Mouse (Mus musculus) cerebellum, adult 18-20 months (tissue): ENCODE data around the gene Cenph.
"Not testable (repeated sequence)": the region's sequence is repeated elsewhere in the genome, so short reads cannot be mapped to it uniquely, and the experiment has no call there.

ENCODE experiments used
- DNase-seq, 2 experiments: peaks; one replicate each; pipeline ENCODE4 v3.0.0; 2021

Gene Cenph

DNA sequence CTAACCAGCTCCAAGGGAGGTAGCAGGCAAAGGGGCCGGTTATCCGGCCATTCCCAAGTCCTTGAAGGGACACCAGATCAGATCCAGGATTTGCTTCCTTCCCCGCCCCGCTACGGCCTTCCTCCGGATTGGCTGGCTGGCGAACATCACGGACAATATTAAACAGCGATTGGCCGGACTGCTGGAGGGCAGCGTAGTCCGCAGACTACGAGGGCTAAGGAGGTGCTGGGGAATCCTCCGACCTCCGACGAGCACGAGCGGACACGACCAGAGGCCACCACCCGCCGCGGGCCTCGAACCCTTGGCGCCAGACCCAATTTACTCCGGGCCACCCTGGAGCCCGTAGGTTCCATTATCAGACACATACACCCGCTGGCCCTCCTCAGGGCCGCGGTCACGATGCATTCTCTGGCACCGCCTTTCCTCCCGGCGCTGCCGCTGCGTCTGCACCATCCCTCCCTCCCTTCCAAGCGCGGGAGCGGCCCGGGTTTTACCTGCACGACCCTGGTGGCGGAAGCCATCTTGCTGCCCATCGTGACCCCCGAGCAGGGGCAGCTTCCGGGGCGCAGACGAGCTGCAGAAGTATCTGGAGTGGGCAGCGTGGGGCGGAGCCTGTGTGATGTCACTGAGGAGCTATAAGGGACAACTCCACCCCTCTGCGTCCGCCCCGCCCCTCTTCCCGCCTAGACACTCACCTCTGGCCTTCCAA lies 31.5 kb downstream of the Cenph start, which contains the start of gene Mrps36:
Gene Mrps36 (minus strand): TSS at position 624 of the 709 bp plus-strand sequence.
- peak; percentile 95 to 98 for DNase-seq

DNA sequence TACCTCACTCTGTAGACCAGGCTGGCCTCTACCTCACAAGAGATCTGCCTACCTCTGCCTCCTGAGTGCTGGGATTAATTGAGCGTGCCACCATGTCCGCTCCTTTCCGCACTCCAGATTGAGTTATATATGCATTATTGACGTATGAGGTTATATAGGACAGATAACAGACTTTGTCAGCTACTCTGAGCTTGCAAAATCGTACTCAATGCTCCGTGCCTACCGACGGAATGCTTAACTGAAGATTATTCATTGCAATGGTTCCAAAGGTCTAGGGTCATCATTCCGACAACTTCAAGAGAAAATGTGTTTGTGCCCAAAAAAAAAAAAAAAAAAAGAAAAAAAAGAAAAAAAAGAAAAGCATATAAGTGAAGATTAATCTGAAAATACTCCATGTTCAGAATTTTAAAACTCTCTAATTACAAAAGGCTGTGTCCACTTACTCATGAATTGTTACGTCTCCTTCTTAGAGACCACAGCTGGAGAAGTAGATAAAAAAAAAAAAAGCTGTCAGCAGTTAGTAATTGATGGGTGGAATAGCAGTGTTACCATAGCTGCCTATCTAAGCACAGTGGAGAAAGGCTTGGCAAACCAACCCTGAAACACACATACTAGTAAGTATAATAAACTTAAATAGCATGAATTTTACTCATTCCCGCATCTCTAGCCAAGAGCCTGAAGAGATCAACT lies 32.2 kb downstream of the Cenph start:
- peak in 1 of 2 experiments; percentile 15 for DNase-seq

- DNase-seq, result peak; percentile 8 to 13
Observed at GRCm38 (mm10) chr13:100742831-100743230, 32.9 kb downstream of the Cenph start.

GRCm38 (mm10) chr13:100732756-100733155 lies 42.9 kb downstream of the Cenph start:
- DNase-seq, result no peak

DNA sequence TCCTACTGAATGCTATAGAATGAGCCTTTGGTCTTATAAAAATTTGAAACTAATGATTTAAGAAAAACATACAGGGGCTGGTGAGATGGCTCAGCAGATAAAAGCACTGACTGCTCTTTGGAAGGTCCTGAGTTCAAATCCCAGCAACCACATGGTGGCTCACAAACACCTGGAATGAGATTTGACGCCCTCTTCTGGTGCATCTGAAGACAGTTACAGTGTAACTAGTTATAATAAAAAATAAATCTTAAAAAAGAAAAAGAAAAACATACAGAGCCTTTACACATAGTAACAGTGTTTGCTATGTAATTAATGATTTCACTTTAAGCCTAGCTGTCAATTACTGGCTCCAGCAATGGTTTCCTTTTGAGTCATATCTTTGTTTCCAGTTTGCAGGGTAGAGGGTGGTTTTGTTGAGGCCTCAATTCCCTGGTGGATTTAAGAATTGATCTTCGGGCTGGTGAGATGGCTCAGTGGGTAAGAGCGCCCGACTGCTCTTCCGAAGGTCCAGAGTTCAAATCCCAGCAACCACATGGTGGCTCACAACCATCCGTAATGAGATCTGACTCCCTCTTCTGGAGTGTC lies 44.1 kb downstream of the Cenph start:
- not testable (repeated sequence) for DNase-seq

- DNase-seq, result peak; percentile 92 to 95
Observed at GRCm38 (mm10) chr13:100730861-100731176, 44.9 kb downstream of the Cenph start, which contains the start of gene Cdk7. TSS of gene Cdk7 (minus strand) at chr13:100730939.

GRCm38 (mm10) chr13:100730153-100730860 lies 45.4 kb downstream of the Cenph start:
- DNase-seq, result peak; percentile 19 to 20

DNA sequence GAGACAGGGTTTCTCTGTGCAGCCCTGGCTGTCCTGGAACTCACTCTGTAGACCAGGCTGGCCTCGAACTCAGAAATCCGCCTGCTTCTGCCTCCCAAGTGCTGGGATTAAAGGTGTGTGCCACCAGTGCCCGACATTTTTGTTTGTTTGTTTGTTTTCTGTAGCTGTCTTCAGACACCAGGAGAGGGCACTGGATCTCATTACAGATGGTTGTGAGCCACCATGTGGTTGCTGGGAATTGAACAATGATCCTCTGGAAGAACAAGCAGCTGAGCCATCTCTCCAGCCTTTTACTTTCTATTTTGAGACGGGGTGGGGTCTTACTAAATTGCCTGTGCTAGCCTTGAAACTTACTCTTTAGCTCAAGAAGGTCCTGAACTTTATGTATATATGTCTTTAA lies 47.2 kb downstream of the Cenph start:
- not testable (repeated sequence) for DNase-seq

DNA sequence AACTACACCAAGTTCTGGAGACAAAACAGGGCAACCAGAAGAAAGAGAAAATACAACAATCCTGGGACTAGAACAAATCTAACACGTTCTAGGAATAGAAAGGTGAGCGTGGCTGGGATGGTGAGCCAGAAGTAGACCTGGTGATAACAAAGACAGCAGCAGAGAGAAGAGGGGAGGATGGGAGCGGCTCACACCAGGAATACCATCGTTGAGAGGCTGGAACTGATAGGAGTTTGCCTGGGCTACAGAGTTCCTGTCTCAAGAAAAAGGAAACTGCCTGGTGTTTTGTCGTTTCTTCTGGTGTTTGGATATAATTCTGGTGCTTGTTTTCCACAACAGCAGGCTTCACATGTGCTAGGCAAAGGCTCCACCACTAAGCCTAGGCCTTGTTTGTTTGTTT lies 47.6 kb downstream of the Cenph start:
- no peak for DNase-seq

GRCm38 (mm10) chr13:100725194-100725593 lies 50.5 kb downstream of the Cenph start:
- DNase-seq, result no peak

GRCm38 (mm10) chr13:100724051-100724754 lies 51.5 kb downstream of the Cenph start:
- DNase-seq, result peak in 1 of 2 experiments; percentile 10

DNA sequence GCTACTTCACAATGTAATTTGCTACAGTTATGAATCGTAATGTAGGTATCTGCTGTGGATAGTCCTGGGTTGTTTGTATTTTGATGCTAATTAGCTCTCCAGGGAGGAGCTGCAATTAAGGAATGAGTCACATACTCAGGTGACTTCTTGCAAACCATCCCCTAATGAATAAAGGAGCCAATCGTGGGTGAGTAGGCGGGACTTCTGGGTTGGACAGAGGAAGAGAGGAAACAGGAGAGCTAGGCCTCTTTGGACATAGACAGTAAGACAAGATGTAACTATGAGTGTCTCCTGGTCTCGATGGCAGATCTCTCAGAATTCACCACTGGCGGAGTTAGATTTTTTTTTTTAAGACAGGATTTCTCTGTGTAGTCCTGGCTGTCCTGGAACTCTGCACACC lies 54.0 kb downstream of the Cenph start:
- DNase-seq, result no peak

DNA sequence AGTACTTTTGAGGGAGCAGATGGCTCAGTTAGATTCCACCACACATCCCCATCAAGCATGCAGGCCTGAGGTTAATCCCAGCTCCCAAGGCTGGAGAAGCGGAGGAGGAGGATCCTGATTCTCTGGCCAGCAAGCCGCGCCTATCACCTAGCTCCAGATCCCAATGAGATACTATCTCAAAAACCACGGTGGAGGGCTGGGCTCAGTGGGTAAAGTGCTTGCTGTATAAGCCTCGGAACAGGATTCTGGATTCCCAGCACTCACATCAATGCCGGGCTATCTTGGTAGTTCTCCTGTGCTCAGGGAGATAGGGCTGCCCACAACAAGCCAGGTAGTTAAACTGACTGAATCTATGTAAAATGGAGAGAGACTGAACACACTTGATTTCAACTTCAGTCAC lies 60.2 kb downstream of the Cenph start:
- DNase-seq, result no peak
